Mouse (Mus musculus) hindbrain, postnatal 0 days (tissue): ENCODE results near the gene Hoxb7. TPM values are rescaled to one million over a fixed set of nuclear protein-coding genes. Genes with fewer than 3 reads are reported as not detected.

ENCODE experiments used
- ATAC-seq: fragments of 200-750 bp; cut with Nextera tagmentation; 2 replicates; pipeline ENCODE4 v1.8.0; 2017; ENCODE audit warnings: mild to moderate bottlenecking, moderate TSS enrichment, moderate library complexity
- DNase-seq: peaks from one replicate; pipeline ENCODE4 v3.0.0-alpha.2; 2015; ENCODE audit warnings: low spot score
- H3K27ac ChIP-seq: fragments of 300-500 bp; sonication (generic); 2 replicates; pipeline ENCODE4 v1.5.1; 2014; ENCODE audit warnings: mild to moderate bottlenecking
- H3K27me3 ChIP-seq: fragments of 300-500 bp; sonication (generic); 2 replicates; pipeline ENCODE4 v1.6.1; 2014; ENCODE audit warnings: low read length, mixed read lengths; ENCODE audit not compliant: insufficient read depth
- H3K36me3 ChIP-seq: fragments of 300-500 bp; sonication (generic); 2 replicates; pipeline ENCODE4 v1.6.1; 2014; ENCODE audit warnings: low read length, mixed read lengths; ENCODE audit not compliant: insufficient read depth
- H3K4me1 ChIP-seq: fragments of 300-500 bp; sonication (generic); 2 replicates; pipeline ENCODE4 v1.6.1; 2014; ENCODE audit warnings: antibody characterized with exemption, low read length, mixed read lengths; ENCODE audit not compliant: insufficient read depth
- H3K4me2 ChIP-seq: fragments of 300-500 bp; sonication (generic); 2 replicates; pipeline ENCODE4 v1.6.1; 2014; ENCODE audit warnings: low read depth, mild to moderate bottlenecking, low read length, moderate library complexity, mixed read lengths
- H3K4me3 ChIP-seq: fragments of 300-500 bp; sonication (generic); 2 replicates; pipeline ENCODE4 v1.5.1; 2014; ENCODE audit warnings: low read length
- H3K9ac ChIP-seq: fragments of 300-500 bp; sonication (generic); replicated peaks from 2 replicates; pipeline ENCODE4 v1.6.1; 2014; ENCODE audit warnings: mild to moderate bottlenecking, low read length, moderate library complexity, mixed read lengths
- H3K9me3 ChIP-seq: fragments of 300-500 bp; sonication (generic); 2 replicates; pipeline ENCODE4 v1.6.1; 2016; ENCODE audit warnings: low read length, mixed read lengths
- CTCF ChIP-seq: IDR thresholded peaks from 2 replicates; pipeline ENCODE4 v1.5.1; 2016; ENCODE audit warnings: antibody characterized with exemption, control low read depth, low read depth
- WGBS: fragments of 180-500 bp; shearing (Covaris S2); extraction: QIAGEN DNeasy Blood & Tissue Kit; methylation state at CpG from one replicate; pipeline ENCODE4 v1.1.7; 2014; 5-methylcytosine and 5-hydroxymethylcytosine counted together
- polyA plus RNA-seq: library from polyadenylated mRNA; unstranded; fragments of >200 nt; fragmentation: Nextera tagmentation; extraction: Ambion mirVana; gene quantifications from 2 replicates; pipeline ENCODE4 v1.2.1, GENCODE M21; 2015
- total RNA-seq: library from RNA; depleted of rRNA; stranded (reverse); fragments of >200 nt; gene quantifications from 2 replicates; pipeline ENCODE4 v1.2.3, GENCODE M21; 2014

Gene Hoxb7
- total and polyA plus RNA-seq, 2 experiments from 2014 or later = 10.1 to 11.0 TPM

GRCm38 (mm10) chr11:96305505-96306182, 19.2 kb downstream of the Hoxb7 start:
- Histone ChIP-seq H3K36me3 (no peaks in the 10 kb centered on the region), H3K27me3 (peaks cover 83% of the 10 kb centered on the region), H3K9ac (no peak overlapping the region), H3K4me1 (no peaks in the 10 kb centered on the region), H3K9me3 (no peaks in the 10 kb centered on the region), H3K4me3 (0 out of 2 replicates have a peak overlapping the region, but pooled peaks have one; percentile 5), H3K4me2 (peak overlapping the region; percentile 30), H3K27ac (peak overlapping the region; percentile 29; the same call in 1 of the 2 replicates)
- ATAC-seq (no peak), DNase-seq (no peak)
- TF ChIP-seq CTCF = no peak
- WGBS = 46% methylated on average over 6 of the region's 6 CpGs

- TF ChIP-seq CTCF = no peak
- Histone ChIP-seq H3K9ac (no peak overlapping the region), H3K4me3 (no peak overlapping the region), H3K27ac (no peak overlapping the region), H3K36me3 (no peaks in the 10 kb centered on the region), H3K4me2 (peak overlapping the region; percentile 30), H3K27me3 (peaks cover 84% of the 10 kb centered on the region), H3K9me3 (no peaks in the 10 kb centered on the region), H3K4me1 (no peaks in the 10 kb centered on the region)
- DNase-seq (no peak), ATAC-seq (no peak)
- WGBS = 22% methylated on average over 7 of the region's 7 CpGs
Measured at GRCm38 (mm10) chr11:96306183-96306907, 19.9 kb downstream of the Hoxb7 start.

- Histone ChIP-seq H3K9me3 (no peaks in the 10 kb centered on the region), H3K9ac (no peak overlapping the region), H3K4me3 (no peak overlapping the region), H3K4me2 (peak overlapping the region; percentile 30), H3K27me3 (peaks cover 84% of the 10 kb centered on the region), H3K4me1 (no peaks in the 10 kb centered on the region), H3K36me3 (no peaks in the 10 kb centered on the region), H3K27ac (no peak overlapping the region)
- ATAC-seq (no peak), DNase-seq (no peak)
- TF ChIP-seq CTCF = no peak
- WGBS = 17% methylated on average over 13 of the region's 13 CpGs
Measured at GRCm38 (mm10) chr11:96306908-96307269, 20.5 kb downstream of the Hoxb7 start.

GRCm38 (mm10) chr11:96308763-96309162, 22.3 kb downstream of the Hoxb7 start:
- 20% methylated on average over 4 of the region's 4 CpGs for WGBS
- H3K4me1 ChIP-seq = no peaks in the 10 kb centered on the region
- no peak for ATAC-seq
- 0 out of 2 replicates have a peak overlapping the region, but pooled peaks have one; percentile 2 for H3K9ac ChIP-seq
- 0 out of 2 replicates have a peak overlapping the region, but pooled peaks have one; percentile 27 for H3K27ac ChIP-seq
- no peaks in the 10 kb centered on the region for H3K36me3 ChIP-seq
- H3K4me2 ChIP-seq = peak overlapping the region; percentile 30
- no peak for TF ChIP-seq CTCF
- no peak overlapping the region for H3K4me3 ChIP-seq
- no peak for DNase-seq
- H3K9me3 ChIP-seq = no peaks in the 10 kb centered on the region
- peaks cover 95% of the 10 kb centered on the region for H3K27me3 ChIP-seq

GRCm38 (mm10) chr11:96309288-96309687, 22.9 kb downstream of the Hoxb7 start:
- no peaks in the 10 kb centered on the region for H3K4me1 ChIP-seq

GRCm38 (mm10) chr11:96310183-96310938, 23.9 kb downstream of the Hoxb7 start:
- Histone ChIP-seq H3K4me3 (no peak overlapping the region), H3K9me3 (no peaks in the 10 kb centered on the region), H3K4me2 (no peak overlapping the region; the same call in 1 of the 2 replicates), H3K4me1 (no peaks in the 10 kb centered on the region), H3K27ac (0 out of 2 replicates have a peak overlapping the region, but pooled peaks have one; percentile 36), H3K36me3 (no peaks in the 10 kb centered on the region), H3K9ac (0 out of 2 replicates have a peak overlapping the region, but pooled peaks have one; percentile 13), H3K27me3 (peaks cover 97% of the 10 kb centered on the region)
- no peak for TF ChIP-seq CTCF
- ATAC-seq (no peak), DNase-seq (no peak)
- WGBS = 7% methylated on average over 20 of the region's 20 CpGs

More at GRCm38 (mm10) chr11:96309288-96309687, 22.9 kb downstream of the Hoxb7 start:
- Histone ChIP-seq H3K4me3 (no peak overlapping the region), H3K27ac (no peak overlapping the region), H3K4me2 (0 out of 2 replicates have a peak overlapping the region, but pooled peaks have one; percentile 30), H3K36me3 (no peaks in the 10 kb centered on the region), H3K27me3 (peaks cover 99% of the 10 kb centered on the region), H3K9ac (0 out of 2 replicates have a peak overlapping the region, but pooled peaks have one; percentile 2), H3K9me3 (no peaks in the 10 kb centered on the region)
- 12% methylated on average over 4 of the region's 4 CpGs for whole genome bisulfite sequencing
- ATAC-seq = no peak
- no peak for DNase-seq
- no peak for TF ChIP-seq CTCF
